Mouse (Mus musculus): ENCODE results near the gene Usp17ld.
"Not testable (repeated sequence)": the region's sequence is repeated elsewhere in the genome, so short reads cannot be mapped to it uniquely, and the experiment has no call there.

Gene Usp17ld

DNA sequence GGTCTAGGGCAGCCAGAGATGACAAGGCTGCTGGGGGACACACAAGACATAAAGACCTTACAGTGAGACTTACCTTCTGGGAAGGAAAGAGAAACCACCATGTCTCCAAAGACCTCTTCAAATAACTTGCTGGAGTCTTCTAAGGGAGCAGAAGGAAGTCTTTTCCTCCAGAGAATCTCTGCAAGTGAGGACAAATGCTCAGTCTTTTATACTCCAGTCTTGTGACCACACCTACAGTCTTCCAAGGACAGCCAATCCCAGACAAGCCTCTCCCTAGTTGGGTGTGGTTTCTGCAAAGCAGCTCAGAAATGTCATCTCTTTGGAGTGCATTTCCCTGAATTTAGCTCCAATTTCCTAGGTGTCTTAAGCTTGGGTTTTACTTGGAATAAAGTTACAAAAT lies at the start of gene Usp17ld:
Gene Usp17ld, minus strand, starts transcription at position 101 of the 400 bp plus-strand sequence.
- DNase-seq (ENCODE audit: low read depth): not testable (repeated sequence)

DNA sequence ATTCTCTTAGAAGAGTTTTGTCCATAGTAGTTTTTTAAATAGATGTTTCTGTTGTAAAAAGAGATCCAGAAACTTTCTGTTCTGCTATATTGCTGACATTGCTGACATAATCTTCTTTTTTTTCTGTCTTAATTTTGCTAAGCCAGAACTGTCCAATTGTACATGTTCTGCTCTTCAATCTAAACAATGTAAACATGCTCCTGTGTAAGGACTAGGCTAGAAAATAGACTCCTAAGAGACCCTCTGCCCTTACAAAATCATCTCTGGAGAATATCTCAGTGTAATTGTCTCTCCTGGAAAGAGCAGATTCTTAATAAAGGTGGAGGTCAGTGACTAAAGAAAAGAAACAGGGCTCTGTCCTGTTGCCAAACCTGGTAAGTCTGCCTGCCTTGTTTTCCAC lies 35.6 kb downstream of the Usp17ld start, which contains the start of gene Olfr594:
Gene Olfr594, plus strand, starts transcription at position 301 of the 400 bp plus-strand sequence.
- DNase-seq (ENCODE audit: low read depth): no peak

DNA sequence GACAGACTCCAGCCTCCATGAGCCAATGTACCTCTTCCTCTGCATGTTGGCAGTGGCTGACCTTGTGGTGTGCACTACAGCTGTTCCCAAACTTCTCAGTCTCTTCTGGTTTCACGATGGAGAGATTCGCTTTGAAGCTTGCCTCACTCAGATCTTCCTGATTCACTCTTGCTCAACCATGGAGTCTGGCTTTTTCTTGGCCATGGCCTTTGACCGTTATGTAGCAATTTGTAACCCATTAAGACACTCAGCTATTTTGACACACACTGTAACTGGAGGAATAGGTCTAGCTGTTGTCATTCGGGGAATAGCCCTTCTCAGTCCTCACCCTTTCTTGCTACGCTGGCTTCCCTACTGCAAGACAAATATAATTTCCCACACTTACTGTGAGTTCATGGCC lies 40.3 kb downstream of the Usp17ld start:
- DNase-seq (ENCODE audit: low read depth): not testable (repeated sequence)

DNA sequence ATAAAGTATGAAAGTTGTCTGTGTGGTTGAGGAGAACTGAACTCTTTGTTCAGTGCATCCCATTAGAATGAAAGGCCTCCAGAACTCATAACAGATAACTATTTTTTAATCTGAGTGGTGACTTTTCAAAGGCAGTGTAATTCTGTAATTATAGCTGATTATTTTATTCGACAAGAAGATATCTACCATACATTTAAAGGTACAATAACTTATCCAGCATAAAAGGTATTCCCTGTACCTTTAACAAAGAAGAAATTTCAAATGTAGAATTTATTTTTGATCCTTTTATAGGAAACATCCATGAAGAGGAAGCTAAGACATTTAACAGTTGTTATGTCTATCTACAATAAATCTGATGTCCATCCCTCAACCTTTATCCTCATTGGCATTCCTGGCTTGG lies 40.7 kb downstream of the Usp17ld start, which contains the start of gene Olfr593:
Gene Olfr593, plus strand, starts transcription at position 301 of the 400 bp plus-strand sequence.
- no peak for DNase-seq (ENCODE audit: low read depth)

Data from naive thymus-derived CD4-positive, alpha-beta T cell, adult 2 months (primary cell).